Mouse (Mus musculus) cerebellum, adult 2 months (tissue): ENCODE results near the gene D230025D16Rik. TPM values are rescaled to one million over a fixed set of nuclear protein-coding genes. Genes with fewer than 3 reads are reported as not detected.
"Not testable (repeated sequence)": the region's sequence is repeated elsewhere in the genome, so short reads cannot be mapped to it uniquely, and the experiment has no call there.

Experiments used
- DNase-seq, 2 experiments: peaks; one replicate each; pipeline ENCODE4 v3.0.0; 2021
- H3K27ac ChIP-seq: fragments of 200-500 bp; 2 replicates; pipeline ENCODE4 v1.5.1; 2012; ENCODE audit warnings: low read length, control low read depth, inconsistent platforms; ENCODE audit not compliant: insufficient read depth
- H3K27me3 ChIP-seq: fragments of 200-500 bp; 2 replicates; pipeline ENCODE4 v1.6.1; 2012; ENCODE audit warnings: inconsistent platforms, mild to moderate bottlenecking, low read length, moderate library complexity; ENCODE audit not compliant: control insufficient read depth, insufficient read depth
- H3K4me1 ChIP-seq: fragments of 200-500 bp; 2 replicates; pipeline ENCODE4 v1.6.1; 2011; ENCODE audit warnings: low read length; ENCODE audit not compliant: control insufficient read depth, insufficient read depth
- H3K4me3 ChIP-seq: fragments of 200-500 bp; replicated peaks from 2 replicates; pipeline ENCODE3; 2011; ENCODE audit warnings: mild to moderate bottlenecking, low read depth, low read length, control low read depth; ENCODE audit not compliant: insufficient read depth
- CTCF ChIP-seq: fragments of 200-500 bp; IDR thresholded peaks from 2 replicates; pipeline ENCODE4 v1.5.1; 2011; ENCODE audit warnings: low read depth, mild to moderate bottlenecking, control low read depth, low read length, moderate library complexity, borderline replicate concordance; ENCODE audit not compliant: insufficient read depth
- POLR2A ChIP-seq: fragments of 200-500 bp; IDR thresholded peaks from 2 replicates; pipeline ENCODE4 v1.6.1; 2011; ENCODE audit warnings: low read length, control low read depth, borderline replicate concordance; ENCODE audit not compliant: insufficient read depth
- WGBS: fragments of 180-500 bp; shearing (Covaris S2); methylation state at CpG from one replicate; pipeline ENCODE4 v1.1.7; 2018; 5-methylcytosine and 5-hydroxymethylcytosine counted together
- polyA plus RNA-seq: library from polyadenylated mRNA; depleted of rRNA; stranded (reverse); fragments of >200 nt; gene quantifications from 2 replicates; pipeline ENCODE4 v1.2.3, GENCODE M21; 2012

The D230025D16Rik gene
- polyA plus RNA-seq, 1 experiment, result 34.9 TPM

DNA sequence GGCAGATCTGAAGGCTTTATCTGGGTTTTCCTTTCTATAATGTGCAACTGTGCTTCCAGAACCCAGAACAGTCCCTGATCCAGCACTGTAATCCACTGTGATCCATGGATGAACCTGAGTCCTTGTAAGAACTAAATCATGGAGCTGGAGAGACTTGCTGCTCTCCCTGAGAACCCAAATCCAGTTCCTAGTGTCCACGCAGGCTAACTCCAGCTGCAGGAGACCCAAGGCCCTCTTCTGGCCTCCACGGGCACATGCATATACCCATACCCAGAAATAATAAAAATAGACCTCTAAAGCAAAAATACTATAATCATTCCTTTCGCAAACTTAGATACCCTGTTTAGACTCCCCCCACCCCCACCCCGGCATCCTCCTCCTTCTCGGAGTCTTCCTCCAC is 63.3 kb downstream of the D230025D16Rik start:
- no peak overlapping the region for H3K27ac ChIP-seq
- WGBS, result 73% methylated on average over 5 of the region's 5 CpGs
- H3K4me3 ChIP-seq, result no peak overlapping the region
- no peak for DNase-seq
- H3K4me1 ChIP-seq, result peaks cover 17% of the 10 kb centered on the region
- H3K27me3 ChIP-seq, result no peaks in the 10 kb centered on the region
- TF ChIP-seq CTCF (no peak), POLR2A (no peak)

DNA sequence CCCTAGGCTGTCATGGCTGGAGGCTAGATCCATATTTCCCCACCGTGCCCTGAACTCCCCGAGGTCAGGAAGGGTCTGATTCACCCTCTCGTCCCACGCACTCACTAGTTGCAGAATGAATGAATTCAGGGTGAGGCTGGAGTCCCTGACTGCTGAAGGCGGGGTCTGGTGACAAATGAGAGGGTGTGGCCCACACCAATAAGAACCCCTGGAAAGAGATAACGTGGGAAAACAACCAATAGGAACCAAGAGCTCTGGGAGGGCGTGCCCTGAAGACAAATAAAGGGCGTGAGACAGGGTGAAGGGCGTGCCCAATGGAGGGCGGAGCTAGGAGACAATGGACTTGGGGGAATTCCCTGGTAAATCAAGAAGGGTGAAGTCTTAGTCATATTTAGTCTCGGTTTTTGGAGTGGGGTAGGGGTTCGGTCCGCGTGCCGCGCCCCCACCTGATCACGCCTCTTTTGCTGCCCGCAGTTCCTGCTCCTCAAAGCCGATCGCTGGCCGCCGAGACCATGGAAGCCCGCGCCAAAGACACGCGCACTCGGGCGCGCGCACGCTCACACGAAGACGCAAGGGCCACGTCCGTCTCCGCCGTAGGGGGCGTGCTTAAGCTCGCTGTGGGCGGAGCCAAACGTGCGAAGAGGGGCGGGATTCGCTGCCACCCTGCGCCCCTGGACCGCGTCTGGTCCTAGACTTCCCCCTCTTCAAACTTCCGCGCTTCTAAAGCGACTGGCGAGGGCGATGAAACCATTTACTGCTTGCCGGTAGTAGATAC is 64.2 kb downstream of the D230025D16Rik start:
- WGBS, result under 1% methylated on average over 53 of the region's 53 CpGs
- Histone ChIP-seq H3K4me1 (peaks cover 23% of the 10 kb centered on the region), H3K27me3 (no peaks in the 10 kb centered on the region), H3K4me3 (peak overlapping the region; percentile 69), H3K27ac (peak overlapping the region; percentile 55)
- TF ChIP-seq CTCF, result no peak
- TF ChIP-seq POLR2A, result peak; percentile 71
- DNase-seq, result peak; percentile 94 to 97

DNA sequence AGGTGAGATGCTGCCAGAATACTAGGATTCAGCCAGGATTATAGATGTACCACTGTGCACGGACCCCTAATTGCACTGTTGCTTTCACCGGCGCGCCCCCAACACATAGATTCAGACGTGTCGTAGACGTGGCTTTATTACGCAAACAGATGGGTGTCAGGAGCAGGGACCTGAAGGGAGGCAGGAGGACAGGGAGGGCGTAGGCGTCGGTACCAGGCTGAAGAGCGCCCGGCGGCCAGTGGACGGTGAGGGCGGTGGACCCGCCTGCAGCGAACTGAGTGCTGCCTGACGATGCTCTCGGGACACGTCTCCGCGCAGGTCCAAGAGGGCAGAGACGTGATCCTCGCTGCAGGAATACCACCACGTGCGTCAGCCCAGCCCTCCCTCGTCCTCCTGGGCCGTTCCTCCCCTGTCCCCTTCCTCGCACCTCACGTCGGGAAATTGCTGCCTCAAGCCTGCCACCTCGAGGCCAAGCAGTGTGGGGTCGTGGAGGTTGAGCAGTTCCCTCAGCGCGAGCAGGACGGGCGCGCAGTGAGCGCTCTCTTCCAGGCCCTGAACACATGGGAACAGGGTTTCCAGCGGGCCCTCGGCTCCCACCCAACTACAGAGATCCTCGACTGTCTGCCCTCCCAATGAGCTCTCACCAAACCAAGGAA is 65.0 kb downstream of the D230025D16Rik start, which contains the start of gene 4931428F04Rik:
TSS of gene 4931428F04Rik (minus strand) at position 60 of the 656 bp plus-strand sequence.
- Histone ChIP-seq H3K4me1 (peaks cover 24% of the 10 kb centered on the region), H3K4me3 (peak within 1 kb of the TSS; percentile 69), H3K27me3 (no peaks in the 10 kb centered on the region), H3K27ac (peak within 1 kb of the TSS; percentile 55)
- DNase-seq, result peak; percentile 73 to 76
- TF ChIP-seq CTCF, result peak; percentile 60; the same call in 1 of the 2 replicates
- no peak for TF ChIP-seq POLR2A
- 1% methylated on average over 43 of the region's 43 CpGs for WGBS

DNA sequence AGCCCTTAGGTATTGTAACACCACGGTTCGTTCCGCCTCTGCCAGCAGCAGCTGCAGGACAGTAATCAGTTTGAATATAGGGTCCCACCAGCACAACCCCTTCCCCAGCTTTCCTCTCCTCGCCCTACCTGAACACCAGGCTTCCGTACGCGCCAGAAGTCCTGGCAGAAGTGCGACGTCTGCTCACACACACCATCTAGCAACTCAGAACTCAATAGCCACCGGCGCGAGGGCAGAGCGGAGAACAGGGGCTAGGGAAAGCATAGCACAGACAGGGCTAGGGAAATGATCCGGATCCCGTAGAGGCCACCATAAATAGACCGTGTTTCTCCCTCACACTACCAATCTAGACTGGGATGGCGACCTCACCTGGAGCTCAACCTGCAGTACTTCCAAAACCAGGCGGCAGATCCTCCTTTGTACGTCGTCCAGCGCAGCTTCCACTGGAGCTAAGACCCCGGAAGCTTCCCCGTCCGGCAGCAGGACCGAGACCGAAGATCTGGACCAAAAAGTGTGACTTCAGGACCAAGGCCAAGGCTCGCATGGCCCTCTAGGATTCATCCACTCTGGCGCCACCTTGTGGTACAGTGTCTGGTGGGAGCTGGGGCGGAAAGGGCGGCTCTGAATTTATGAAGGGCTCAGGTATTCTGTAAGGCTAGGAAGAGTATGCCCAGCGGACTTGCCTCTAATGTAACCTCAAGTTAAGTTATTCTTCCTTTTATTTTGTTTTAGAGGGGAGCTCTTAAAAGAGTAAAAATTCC is 65.8 kb downstream of the D230025D16Rik start:
- Histone ChIP-seq H3K27me3 (no peaks in the 10 kb centered on the region), H3K4me1 (peaks cover 31% of the 10 kb centered on the region), H3K4me3 (peak overlapping the region; percentile 69), H3K27ac (no peak overlapping the region)
- TF ChIP-seq CTCF, result peak; percentile 81
- TF ChIP-seq POLR2A, result no peak
- peak; percentile 85 to 90 for DNase-seq
- WGBS, result 8% methylated on average over 31 of the region's 31 CpGs

DNA sequence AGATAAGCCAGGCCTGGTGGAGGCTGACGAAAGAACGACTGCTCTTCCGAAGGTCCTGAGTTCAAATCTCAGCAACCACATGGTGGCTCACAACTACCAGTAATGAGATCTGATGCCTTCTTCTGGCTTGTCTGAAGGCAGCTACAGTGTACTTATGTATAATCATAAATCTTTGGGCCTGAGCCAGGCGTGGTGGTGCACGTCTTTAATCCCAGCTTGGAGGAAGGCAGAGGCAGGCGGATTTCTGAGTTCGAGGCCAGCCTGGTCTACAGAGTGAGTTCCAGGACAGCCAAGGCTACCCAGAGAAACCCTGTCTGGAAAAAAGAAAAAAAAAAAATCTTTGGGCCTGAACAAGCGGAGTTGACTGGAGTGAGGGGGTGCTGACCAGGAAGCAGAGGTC is 66.4 kb downstream of the D230025D16Rik start:
- WGBS, result 76% methylated on average over 8 of the region's 8 CpGs
- not testable (repeated sequence) for H3K4me3 ChIP-seq, H3K27ac ChIP-seq, H3K27me3 ChIP-seq, DNase-seq
- H3K4me1 ChIP-seq, result peaks cover 34% of the 10 kb centered on the region

DNA sequence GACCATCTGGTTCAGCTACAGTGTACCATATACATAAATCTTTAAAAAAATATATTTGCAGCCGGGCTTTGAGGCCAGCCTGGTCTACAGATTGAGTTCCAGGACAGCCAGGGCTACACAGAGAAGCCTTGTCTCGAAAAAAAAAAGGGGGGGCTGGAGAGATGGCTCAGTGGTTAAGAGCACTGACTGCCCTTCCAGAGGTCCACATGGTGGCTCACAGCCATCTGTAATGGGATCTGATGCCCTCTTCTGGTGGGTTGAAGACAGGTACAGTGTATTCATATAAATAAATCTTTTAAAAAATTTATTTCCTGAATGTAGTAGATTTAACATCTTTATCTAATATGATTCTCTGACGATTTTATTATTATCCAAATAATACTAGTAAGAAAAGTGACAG is 66.9 kb downstream of the D230025D16Rik start:
- not testable (repeated sequence) for H3K27me3 ChIP-seq, H3K27ac ChIP-seq, H3K4me3 ChIP-seq, DNase-seq
- H3K4me1 ChIP-seq, result peaks cover 34% of the 10 kb centered on the region
- 70% methylated on average over 3 of the region's 3 CpGs for WGBS

DNA sequence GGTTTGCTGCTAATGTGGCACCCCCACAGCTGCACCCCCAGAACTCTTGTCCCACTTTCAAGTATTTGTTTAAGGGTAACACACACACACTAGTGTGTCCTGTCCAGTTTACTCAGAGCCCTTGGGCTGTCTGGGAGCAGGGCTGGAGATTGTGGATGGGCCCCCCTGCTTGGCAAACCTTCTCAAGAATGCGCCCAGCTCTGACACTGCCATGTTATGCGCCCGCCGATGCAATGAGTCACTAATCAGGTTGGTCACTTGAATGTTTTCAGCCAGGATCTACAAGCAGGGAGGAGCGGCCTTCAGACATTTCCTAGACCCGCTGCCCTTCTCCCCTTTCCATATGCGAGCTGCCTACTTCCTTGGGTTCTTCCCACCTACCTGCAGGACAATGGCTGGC is 67.5 kb downstream of the D230025D16Rik start:
- H3K4me1 ChIP-seq, result peaks cover 34% of the 10 kb centered on the region
- 50% methylated on average over 7 of the region's 7 CpGs for WGBS
- peak overlapping the region; percentile 78 for H3K27ac ChIP-seq
- H3K27me3 ChIP-seq, result no peaks in the 10 kb centered on the region
- H3K4me3 ChIP-seq, result peak overlapping the region; percentile 45
- no peak for TF ChIP-seq POLR2A
- no peak for TF ChIP-seq CTCF
- peak; percentile 55 to 62 for DNase-seq

DNA sequence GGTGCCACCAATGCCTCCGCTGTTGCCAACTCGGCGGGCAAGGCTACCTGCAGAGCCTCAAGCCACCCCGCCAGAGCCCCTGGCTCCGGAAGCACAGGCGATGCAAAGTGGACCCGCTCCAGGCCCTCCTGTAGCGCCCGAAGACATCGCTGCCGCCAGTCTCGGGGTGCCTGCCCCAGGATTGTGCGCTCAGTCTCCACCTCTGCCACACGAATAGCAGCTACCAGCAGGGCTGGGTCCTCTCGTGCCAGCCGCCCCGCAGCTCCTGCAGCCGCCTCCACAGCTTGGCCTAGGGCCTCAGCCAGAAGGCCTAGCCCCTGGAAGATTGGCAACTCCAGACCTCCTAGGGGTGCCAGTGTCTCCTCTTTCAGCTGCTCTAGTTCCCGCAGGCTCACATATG is 68.5 kb downstream of the D230025D16Rik start:
- Histone ChIP-seq H3K4me3 (peak overlapping the region; percentile 45), H3K27ac (peak overlapping the region; percentile 78), H3K27me3 (no peaks in the 10 kb centered on the region), H3K4me1 (peaks cover 35% of the 10 kb centered on the region)
- TF ChIP-seq POLR2A (no peak), CTCF (no peak)
- 10% methylated on average over 19 of the region's 19 CpGs for WGBS
- peak; percentile 86 to 87 for DNase-seq
